Mouse (Mus musculus) bone marrow macrophage, adult 2 months (primary cell): ENCODE results near the gene Nup214.

Experiments used
- CTCF ChIP-seq: IDR thresholded peaks from 2 replicates; pipeline ENCODE4 v1.5.1; 2012; ENCODE audit warnings: low read depth, mild to moderate bottlenecking, low read length, moderate library complexity
- POLR2A ChIP-seq: IDR thresholded peaks from 2 replicates; pipeline ENCODE4 v1.6.1; 2012; ENCODE audit warnings: mild to moderate bottlenecking, low read depth, low read length, borderline replicate concordance

DNA sequence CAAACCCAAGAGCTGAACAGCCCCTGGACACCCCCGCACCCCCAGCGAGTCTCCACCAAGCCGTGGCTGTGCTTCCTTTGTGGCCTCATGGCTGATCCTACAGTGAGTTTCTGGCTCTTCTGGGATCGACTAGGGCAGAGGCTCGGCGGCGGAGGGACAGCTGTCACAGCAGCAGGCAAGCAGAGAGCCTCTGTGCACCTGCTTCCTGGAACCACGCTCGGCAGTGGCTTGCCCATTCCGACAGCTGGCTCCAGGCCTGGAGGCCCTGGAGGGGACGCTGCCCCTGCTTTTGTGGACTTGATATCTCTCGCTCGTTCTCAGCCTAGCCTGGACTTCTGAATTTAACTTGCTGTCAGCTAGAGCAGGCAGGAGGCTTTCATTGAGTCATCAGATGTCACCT, 90.7 kb downstream of the Nup214 start:
- TF ChIP-seq POLR2A (no peak), CTCF (no peak)
